Mouse (Mus musculus): ENCODE measurements at regions not wholly inside any gene's neighbourhood (a gene's known extent, or its start where the extent isn't known, plus 50 kb on each side); places are given as distances from the start of the nearest gene placed in this dataset.

GRCm38 (mm10) chr9:120854351-120854750 is 74.7 kb upstream of the Ctnnb1 start:
- TF ChIP-seq GATA1 (IDR thresholded peaks at IDR 0.05; ENCODE audit: borderline replicate concordance, low read length), result no peak
- TF ChIP-seq FLI1 (IDR thresholded peaks at IDR 0.05; ENCODE audit: low read length), result no peak

Data from megakaryocyte, embryonic 14.5 days (primary cell).